Mouse (Mus musculus): Measurements from ENCODE around the gene Clrn2. TPM values are rescaled to one million over a fixed set of nuclear protein-coding genes. Genes with fewer than 3 reads are reported as not detected.
A peak's percentile ranks its signal among the peaks of the same experiment; 100 is the strongest.

Clrn2 gene
- polyA plus RNA-seq, 1 experiment: not detected

DNA sequence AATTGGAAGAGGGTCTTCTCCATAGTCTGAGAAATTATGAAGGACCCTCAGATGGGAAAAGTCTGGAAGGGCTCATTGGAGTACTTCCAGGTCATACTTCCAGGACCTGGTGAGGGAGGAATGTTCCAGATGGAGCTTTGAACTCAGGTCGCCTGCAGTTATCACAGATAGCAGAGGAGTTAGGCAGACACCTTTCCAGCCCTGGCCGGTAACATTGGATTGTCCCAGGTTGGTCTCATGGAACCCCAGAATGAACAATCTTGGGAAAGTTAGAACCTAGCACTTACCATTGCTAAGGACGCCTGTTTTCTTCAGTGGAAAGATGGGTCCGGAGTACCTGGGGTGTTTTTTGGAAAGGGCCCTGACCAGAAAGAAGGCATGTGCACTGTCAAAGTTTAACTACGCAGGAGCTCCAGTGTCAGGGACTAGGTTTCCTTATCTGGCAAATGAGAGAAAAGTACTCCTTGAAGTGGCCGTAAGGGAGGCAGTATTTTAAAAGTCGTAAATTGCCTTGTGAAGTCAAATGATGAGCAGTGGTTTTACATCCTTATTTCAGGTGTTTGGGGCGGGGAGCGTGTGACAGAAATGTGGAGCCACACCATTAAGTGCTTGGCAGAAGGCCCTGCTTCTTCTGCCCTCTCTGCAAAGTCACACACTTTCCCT is 40.7 kb downstream of the Clrn2 start:
- 24% methylated on average over 9 of the region's 9 CpGs for WGBS
- H3K4me3 ChIP-seq (ENCODE audit: low read depth, low read length): peak overlapping the region; percentile 98
- H3K4me1 ChIP-seq (ENCODE audit: control insufficient read depth, insufficient read depth, insufficient read length, low read length): peaks cover 19% of the 10 kb centered on the region
- H3K27me3 ChIP-seq (ENCODE audit: control insufficient read depth, insufficient read depth, low read length): no peaks in the 10 kb centered on the region
- H3K27ac ChIP-seq (ENCODE audit: insufficient read depth, low read depth, low read length): peak overlapping the region; percentile 87
- no peak for TF ChIP-seq CTCF (IDR thresholded peaks at IDR 0.05; ENCODE audit: extremely low read depth, insufficient read length, insufficient replicate concordance, low read depth, low read length)
- peaks cover 36% of the 10 kb centered on the region for H3K36me3 ChIP-seq (ENCODE audit: control insufficient read depth, insufficient read depth, low read length)

- H3K4me3 ChIP-seq (ENCODE audit: low read depth, low read length): peak overlapping the region; percentile 13; the same call in 1 of the 2 replicates
- H3K4me1 ChIP-seq (ENCODE audit: control insufficient read depth, insufficient read depth, insufficient read length, low read length): peaks cover 17% of the 10 kb centered on the region
- peaks cover 47% of the 10 kb centered on the region for H3K36me3 ChIP-seq (ENCODE audit: control insufficient read depth, insufficient read depth, low read length)
- TF ChIP-seq CTCF (IDR thresholded peaks at IDR 0.05; ENCODE audit: extremely low read depth, insufficient read length, insufficient replicate concordance, low read depth, low read length) (no peak), POLR2A (IDR thresholded peaks at IDR 0.05; ENCODE audit: low read depth, low read length) (no peak)
- H3K27ac ChIP-seq (ENCODE audit: insufficient read depth, low read depth, low read length): peak overlapping the region; percentile 87
- no peaks in the 10 kb centered on the region for H3K27me3 ChIP-seq (ENCODE audit: control insufficient read depth, insufficient read depth, low read length)
- WGBS: 60% methylated on average over 3 of the region's 3 CpGs
Measured at GRCm38 (mm10) chr5:45495429-45495975, 42.0 kb downstream of the Clrn2 start.

- H3K4me3 ChIP-seq (ENCODE audit: low read depth, low read length): no peak overlapping the region
- H3K4me1 ChIP-seq (ENCODE audit: control insufficient read depth, insufficient read depth, insufficient read length, low read length): peaks cover 17% of the 10 kb centered on the region
- no peak overlapping the region; the same call in 1 of the 2 replicates for H3K27ac ChIP-seq (ENCODE audit: insufficient read depth, low read depth, low read length)
- H3K27me3 ChIP-seq (ENCODE audit: control insufficient read depth, insufficient read depth, low read length): no peaks in the 10 kb centered on the region
- H3K36me3 ChIP-seq (ENCODE audit: control insufficient read depth, insufficient read depth, low read length): peaks cover 51% of the 10 kb centered on the region
- TF ChIP-seq CTCF (IDR thresholded peaks at IDR 0.05; ENCODE audit: extremely low read depth, insufficient read length, insufficient replicate concordance, low read depth, low read length): no peak
- TF ChIP-seq POLR2A (IDR thresholded peaks at IDR 0.05; ENCODE audit: low read depth, low read length): no peak
Measured at GRCm38 (mm10) chr5:45496042-45496441, 42.5 kb downstream of the Clrn2 start.

- Histone ChIP-seq H3K36me3 (ENCODE audit: control insufficient read depth, insufficient read depth, low read length) (peaks cover 55% of the 10 kb centered on the region), H3K4me1 (ENCODE audit: control insufficient read depth, insufficient read depth, insufficient read length, low read length) (peaks cover 13% of the 10 kb centered on the region), H3K27ac (ENCODE audit: insufficient read depth, low read depth, low read length) (no peak overlapping the region), H3K4me3 (ENCODE audit: low read depth, low read length) (peak overlapping the region; percentile 23; the same call in 1 of the 2 replicates), H3K27me3 (ENCODE audit: control insufficient read depth, insufficient read depth, low read length) (no peaks in the 10 kb centered on the region)
- WGBS: 82% methylated on average over 4 of the region's 4 CpGs
- TF ChIP-seq POLR2A (IDR thresholded peaks at IDR 0.05; ENCODE audit: low read depth, low read length): no peak
- no peak for TF ChIP-seq CTCF (IDR thresholded peaks at IDR 0.05; ENCODE audit: extremely low read depth, insufficient read length, insufficient replicate concordance, low read depth, low read length)
Measured at GRCm38 (mm10) chr5:45496479-45496878, 42.9 kb downstream of the Clrn2 start.

- Histone ChIP-seq H3K4me3 (ENCODE audit: low read depth, low read length) (peak overlapping the region; percentile 23), H3K36me3 (ENCODE audit: control insufficient read depth, insufficient read depth, low read length) (peaks cover 60% of the 10 kb centered on the region), H3K27me3 (ENCODE audit: control insufficient read depth, insufficient read depth, low read length) (no peaks in the 10 kb centered on the region), H3K4me1 (ENCODE audit: control insufficient read depth, insufficient read depth, insufficient read length, low read length) (peaks cover 13% of the 10 kb centered on the region; the same call in 1 of the 2 replicates), H3K27ac (ENCODE audit: insufficient read depth, low read depth, low read length) (no peak overlapping the region)
- 84% methylated on average over 12 of the region's 12 CpGs for WGBS
- TF ChIP-seq CTCF (IDR thresholded peaks at IDR 0.05; ENCODE audit: extremely low read depth, insufficient read length, insufficient replicate concordance, low read depth, low read length): no peak
- TF ChIP-seq POLR2A (IDR thresholded peaks at IDR 0.05; ENCODE audit: low read depth, low read length): no peak
Measured at GRCm38 (mm10) chr5:45496930-45497550, 43.5 kb downstream of the Clrn2 start.

- TF ChIP-seq POLR2A (IDR thresholded peaks at IDR 0.05; ENCODE audit: low read depth, low read length) (no peak), CTCF (IDR thresholded peaks at IDR 0.05; ENCODE audit: extremely low read depth, insufficient read length, insufficient replicate concordance, low read depth, low read length) (no peak)
- peaks cover 63% of the 10 kb centered on the region for H3K36me3 ChIP-seq (ENCODE audit: control insufficient read depth, insufficient read depth, low read length)
- H3K27me3 ChIP-seq (ENCODE audit: control insufficient read depth, insufficient read depth, low read length): no peaks in the 10 kb centered on the region
- WGBS: 85% methylated on average over 5 of the region's 5 CpGs
- no peak overlapping the region for H3K27ac ChIP-seq (ENCODE audit: insufficient read depth, low read depth, low read length)
- peaks cover 9% of the 10 kb centered on the region; the same call in 1 of the 2 replicates for H3K4me1 ChIP-seq (ENCODE audit: control insufficient read depth, insufficient read depth, insufficient read length, low read length)
- H3K4me3 ChIP-seq (ENCODE audit: low read depth, low read length): peak overlapping the region; percentile 23; the same call in 1 of the 2 replicates
Measured at GRCm38 (mm10) chr5:45497564-45497963, 44.0 kb downstream of the Clrn2 start.

GRCm38 (mm10) chr5:45510071-45510470 is 56.5 kb downstream of the Clrn2 start:
- WGBS: 83% methylated on average over 7 of the region's 7 CpGs
- H3K4me3 ChIP-seq (ENCODE audit: low read depth, low read length): no peak overlapping the region
- H3K27ac ChIP-seq (ENCODE audit: insufficient read depth, low read depth, low read length): no peak overlapping the region
- no peaks in the 10 kb centered on the region for H3K4me1 ChIP-seq (ENCODE audit: control insufficient read depth, insufficient read depth, insufficient read length, low read length)
- H3K27me3 ChIP-seq (ENCODE audit: control insufficient read depth, insufficient read depth, low read length): no peaks in the 10 kb centered on the region
- no peak for TF ChIP-seq POLR2A (IDR thresholded peaks at IDR 0.05; ENCODE audit: low read depth, low read length)
- TF ChIP-seq CTCF (IDR thresholded peaks at IDR 0.05; ENCODE audit: extremely low read depth, insufficient read length, insufficient replicate concordance, low read depth, low read length): no peak
- peaks cover 78% of the 10 kb centered on the region for H3K36me3 ChIP-seq (ENCODE audit: control insufficient read depth, insufficient read depth, low read length)
